Mouse (Mus musculus) C2C12 (cell line): Measurements from ENCODE around the gene Ror1.

ENCODE experiments used
- CEBPB ChIP-seq: IDR thresholded peaks from one replicate; pipeline ENCODE4 v1.6.1; 2011; ENCODE audit warnings: low read depth, mild to moderate bottlenecking, control low read depth, moderate library complexity
- CTCF ChIP-seq: IDR thresholded peaks from one replicate; pipeline ENCODE4 v1.5.1; 2011; ENCODE audit not compliant: control insufficient read depth, insufficient read depth, insufficient read length
- MAX ChIP-seq: IDR thresholded peaks from one replicate; pipeline ENCODE4 v1.6.1; 2011; ENCODE audit warnings: mild to moderate bottlenecking, control low read depth
- MYOD1 ChIP-seq: IDR thresholded peaks from one replicate; pipeline ENCODE4 v1.6.1; 2011; ENCODE audit warnings: low read depth; ENCODE audit not compliant: control insufficient read depth, insufficient read length
- MYOG ChIP-seq: IDR thresholded peaks from one replicate; pipeline ENCODE4 v1.6.1; 2011; ENCODE audit not compliant: control insufficient read depth, insufficient read length; ENCODE audit errors: extremely low read depth
- USF1 ChIP-seq: IDR thresholded peaks from one replicate; pipeline ENCODE4 v1.6.1; 2011; ENCODE audit warnings: low read depth, mild to moderate bottlenecking, control low read depth, moderate library complexity

- TF ChIP-seq CTCF, result no peak
- no peak for TF ChIP-seq MAX
- no peak for TF ChIP-seq MYOG
- TF ChIP-seq CEBPB, result no peak
- TF ChIP-seq USF1, result no peak
- TF ChIP-seq MYOD1, result no peak
Observed at GRCm38 (mm10) chr4:100108551-100108950, 13.0 kb downstream of the Ror1 start.
